Mouse (Mus musculus): ENCODE results near the gene Gpld1. TPM values are rescaled to one million over a fixed set of nuclear protein-coding genes. Genes with fewer than 3 reads are reported as not detected.

Gene Gpld1
- total and polyA plus RNA-seq, 3 experiments, result 0.01 to 0.22 TPM; not detected in 1

- peaks cover 34% of the 10 kb centered on the region for H3K27me3 ChIP-seq (ENCODE audit: insufficient read depth, low read length)
- DNase-seq (ENCODE audit: low spot score) (no peak), ATAC-seq (ENCODE audit: extremely low read depth, insufficient number of reproducible peaks, low FRiP score, poor library complexity, severe bottlenecking) (no peak)
- no peaks in the 10 kb centered on the region for H3K9me3 ChIP-seq (replicated peaks)
- H3K36me3 ChIP-seq (replicated peaks), result no peaks in the 10 kb centered on the region
- TF ChIP-seq TAL1 (conservative IDR thresholded peaks at IDR 0.05; ENCODE audit: low read depth, low read length) (no peak), GATA1 (IDR thresholded peaks at IDR 0.05; ENCODE audit: borderline replicate concordance, low read length) (no peak), POLR2AphosphoS5 (IDR thresholded peaks at IDR 0.05; ENCODE audit: insufficient replicate concordance, low read depth, low read length) (no peak), CTCF (IDR thresholded peaks at IDR 0.05; ENCODE audit: low read depth, low read length) (no peak), GATA2 (IDR thresholded peaks at IDR 0.05; ENCODE audit: borderline replicate concordance, low read depth, low read length) (no peak)
- H3K4me3 ChIP-seq (ENCODE audit: low read depth, low read length), result no peak overlapping the region
- no peaks in the 10 kb centered on the region for H3K4me1 ChIP-seq (ENCODE audit: insufficient read depth, low read depth, low read length)
Measured at GRCm38 (mm10) chr13:24909112-24909511, 33.8 kb upstream of the Gpld1 start.

- peaks cover 17% of the 10 kb centered on the region; the same call in 1 of the 2 replicates for H3K27me3 ChIP-seq (ENCODE audit: insufficient read depth, low read length)
- no peaks in the 10 kb centered on the region for H3K36me3 ChIP-seq (replicated peaks)
- ATAC-seq (ENCODE audit: extremely low read depth, insufficient number of reproducible peaks, low FRiP score, poor library complexity, severe bottlenecking) (no peak), DNase-seq (ENCODE audit: low spot score) (no peak)
- no peak for TF ChIP-seq POLR2AphosphoS5 (IDR thresholded peaks at IDR 0.05; ENCODE audit: insufficient replicate concordance, low read depth, low read length)
- no peak for TF ChIP-seq CTCF (IDR thresholded peaks at IDR 0.05; ENCODE audit: low read depth, low read length)
- no peak for TF ChIP-seq GATA1 (IDR thresholded peaks at IDR 0.05; ENCODE audit: borderline replicate concordance, low read length)
- TF ChIP-seq TAL1 (conservative IDR thresholded peaks at IDR 0.05; ENCODE audit: low read depth, low read length), result no peak
- no peak for TF ChIP-seq GATA2 (IDR thresholded peaks at IDR 0.05; ENCODE audit: borderline replicate concordance, low read depth, low read length)
- H3K4me3 ChIP-seq (ENCODE audit: low read depth, low read length), result no peak overlapping the region
- no peaks in the 10 kb centered on the region for H3K4me1 ChIP-seq (ENCODE audit: insufficient read depth, low read depth, low read length)
- no peaks in the 10 kb centered on the region for H3K9me3 ChIP-seq (replicated peaks)
Measured at GRCm38 (mm10) chr13:24913576-24913975, 29.4 kb upstream of the Gpld1 start.

- ATAC-seq (ENCODE audit: extremely low read depth, insufficient number of reproducible peaks, low FRiP score, poor library complexity, severe bottlenecking), result no peak
- H3K4me3 ChIP-seq (ENCODE audit: low read depth, low read length), result no peak overlapping the region
- TF ChIP-seq CTCF (IDR thresholded peaks at IDR 0.05; ENCODE audit: low read depth, low read length), result no peak
- TF ChIP-seq GATA2 (IDR thresholded peaks at IDR 0.05; ENCODE audit: borderline replicate concordance, low read depth, low read length), result no peak
- TF ChIP-seq POLR2AphosphoS5 (IDR thresholded peaks at IDR 0.05; ENCODE audit: insufficient replicate concordance, low read depth, low read length), result no peak
- no peak for TF ChIP-seq GATA1 (IDR thresholded peaks at IDR 0.05; ENCODE audit: borderline replicate concordance, low read length)
- no peak for TF ChIP-seq TAL1 (conservative IDR thresholded peaks at IDR 0.05; ENCODE audit: low read depth, low read length)
Measured at GRCm38 (mm10) chr13:24914915-24915314, 28.0 kb upstream of the Gpld1 start.

GRCm38 (mm10) chr13:24915831-24916230 is 27.1 kb upstream of the Gpld1 start:
- 0 out of 2 replicates have a peak, but pooled peaks cover 7% of the 10 kb centered on the region for H3K27me3 ChIP-seq (ENCODE audit: insufficient read depth, low read length)
- no peak for TF ChIP-seq CTCF (IDR thresholded peaks at IDR 0.05; ENCODE audit: low read depth, low read length)
- no peaks in the 10 kb centered on the region for H3K9me3 ChIP-seq (replicated peaks)
- no peak for DNase-seq (ENCODE audit: low spot score)
- H3K4me1 ChIP-seq (ENCODE audit: insufficient read depth, low read depth, low read length), result no peaks in the 10 kb centered on the region
- no peak for ATAC-seq (ENCODE audit: extremely low read depth, insufficient number of reproducible peaks, low FRiP score, poor library complexity, severe bottlenecking)
- H3K4me3 ChIP-seq (ENCODE audit: low read depth, low read length), result no peak overlapping the region
- no peaks in the 10 kb centered on the region for H3K36me3 ChIP-seq (replicated peaks)

More at GRCm38 (mm10) chr13:24914915-24915314, 28.0 kb upstream of the Gpld1 start:
- no peak for DNase-seq (ENCODE audit: low spot score)
- Histone ChIP-seq H3K27me3 (ENCODE audit: insufficient read depth, low read length) (peaks cover 13% of the 10 kb centered on the region; the same call in 1 of the 2 replicates), H3K4me1 (ENCODE audit: insufficient read depth, low read depth, low read length) (no peaks in the 10 kb centered on the region), H3K36me3 (replicated peaks) (no peaks in the 10 kb centered on the region), H3K9me3 (replicated peaks) (no peaks in the 10 kb centered on the region)

- DNase-seq (ENCODE audit: low spot score), result peak; percentile 9
- Histone ChIP-seq H3K36me3 (replicated peaks) (no peaks in the 10 kb centered on the region), H3K4me3 (ENCODE audit: low read depth, low read length) (no peak overlapping the region), H3K4me1 (ENCODE audit: insufficient read depth, low read depth, low read length) (no peaks in the 10 kb centered on the region), H3K9me3 (replicated peaks) (no peaks in the 10 kb centered on the region), H3K27me3 (ENCODE audit: insufficient read depth, low read length) (peaks cover 2% of the 10 kb centered on the region; the same call in 1 of the 2 replicates)
- TF ChIP-seq CTCF (IDR thresholded peaks at IDR 0.05; ENCODE audit: low read depth, low read length), result no peak
- no peak for TF ChIP-seq GATA1 (IDR thresholded peaks at IDR 0.05; ENCODE audit: borderline replicate concordance, low read length)
- TF ChIP-seq POLR2AphosphoS5 (IDR thresholded peaks at IDR 0.05; ENCODE audit: insufficient replicate concordance, low read depth, low read length), result no peak
- no peak for TF ChIP-seq TAL1 (conservative IDR thresholded peaks at IDR 0.05; ENCODE audit: low read depth, low read length)
- TF ChIP-seq GATA2 (IDR thresholded peaks at IDR 0.05; ENCODE audit: borderline replicate concordance, low read depth, low read length), result no peak
- no peak for ATAC-seq (ENCODE audit: extremely low read depth, insufficient number of reproducible peaks, low FRiP score, poor library complexity, severe bottlenecking)
Measured at GRCm38 (mm10) chr13:24920333-24920977, 22.5 kb upstream of the Gpld1 start.

- Histone ChIP-seq H3K36me3 (replicated peaks) (no peaks in the 10 kb centered on the region), H3K4me3 (ENCODE audit: low read depth, low read length) (no peak overlapping the region), H3K4me1 (ENCODE audit: insufficient read depth, low read depth, low read length) (no peaks in the 10 kb centered on the region), H3K27me3 (ENCODE audit: insufficient read depth, low read length) (no peaks in the 10 kb centered on the region; the same call in 1 of the 2 replicates), H3K9me3 (replicated peaks) (no peaks in the 10 kb centered on the region)
- no peak for DNase-seq (ENCODE audit: low spot score)
- ATAC-seq (ENCODE audit: extremely low read depth, insufficient number of reproducible peaks, low FRiP score, poor library complexity, severe bottlenecking), result no peak
- no peak for TF ChIP-seq GATA2 (IDR thresholded peaks at IDR 0.05; ENCODE audit: borderline replicate concordance, low read depth, low read length)
- no peak for TF ChIP-seq GATA1 (IDR thresholded peaks at IDR 0.05; ENCODE audit: borderline replicate concordance, low read length)
- no peak for TF ChIP-seq CTCF (IDR thresholded peaks at IDR 0.05; ENCODE audit: low read depth, low read length)
- TF ChIP-seq POLR2AphosphoS5 (IDR thresholded peaks at IDR 0.05; ENCODE audit: insufficient replicate concordance, low read depth, low read length), result no peak
- TF ChIP-seq TAL1 (conservative IDR thresholded peaks at IDR 0.05; ENCODE audit: low read depth, low read length), result no peak
Measured at GRCm38 (mm10) chr13:24921281-24921680, 21.7 kb upstream of the Gpld1 start.

Measured in G1E (cell line).